Mouse (Mus musculus) kidney, adult 2 months (tissue): ENCODE measurements around the gene Dppa5a.
"Not testable (repeated sequence)": the region's sequence is repeated elsewhere in the genome, so short reads cannot be mapped to it uniquely, and the experiment has no call there.

Experiments used
- CTCF ChIP-seq: fragments of 200-500 bp; conservative IDR thresholded peaks from 2 replicates; pipeline ENCODE4 v1.5.1; 2011; ENCODE audit warnings: low read depth, mild to moderate bottlenecking, control low read depth, low read length, moderate library complexity, mixed read lengths; ENCODE audit not compliant: insufficient read depth, insufficient read length
- POLR2A ChIP-seq: fragments of 200-500 bp; IDR thresholded peaks from one replicate; pipeline ENCODE4 v1.6.1; 2011; ENCODE audit warnings: low read depth, low read length, control low read depth

DNA sequence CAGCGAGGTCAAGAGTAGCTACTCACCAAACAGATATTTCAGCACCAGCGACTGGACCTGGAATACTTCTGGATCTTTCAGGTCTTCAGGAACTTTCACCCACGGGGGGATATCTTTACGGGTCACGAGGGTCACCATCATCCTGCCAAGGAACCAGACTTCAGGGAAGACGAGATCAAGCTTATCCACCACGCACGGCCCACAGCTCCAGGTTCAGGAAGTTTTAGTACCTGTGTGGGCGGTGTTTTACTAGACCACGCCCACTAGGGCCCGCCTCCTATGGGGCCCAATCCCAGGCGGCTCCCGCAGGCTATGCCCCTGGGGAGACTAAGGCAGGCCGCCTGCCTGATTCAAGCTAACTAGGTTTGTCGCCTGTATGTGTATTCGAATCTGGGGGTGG lies at the start of gene Dppa5a:
- TF ChIP-seq CTCF, POLR2A: not testable (repeated sequence)
